Mouse (Mus musculus): ENCODE measurements around the gene Dhx15. TPM values are rescaled to one million over a fixed set of nuclear protein-coding genes. Genes with fewer than 3 reads are reported as not detected.

The Dhx15 gene
- polyA plus RNA-seq, 1 experiment from 2014 or later: 58.3 TPM

GRCm38 (mm10) chr5:52226677-52227076 is 36.4 kb upstream of the Dhx15 start:
- Histone ChIP-seq H3K4me2 (ENCODE audit: low read depth, low read length) (no peak overlapping the region), H3K9ac (ENCODE audit: low read depth, low read length) (no peak overlapping the region), H3K36me3 (ENCODE audit: control insufficient read depth, insufficient read depth) (no peaks in the 10 kb centered on the region), H3K9me3 (replicated peaks; ENCODE audit: control insufficient read depth, low read length) (no peaks in the 10 kb centered on the region), H3K27me3 (ENCODE audit: control insufficient read depth, insufficient read depth, low read depth, low read length) (no peaks in the 10 kb centered on the region), H3K27ac (ENCODE audit: low read length) (no peak overlapping the region), H3K4me3 (ENCODE audit: low read depth, low read length) (no peak overlapping the region), H3K4me1 (ENCODE audit: control insufficient read depth, low read depth, low read length) (no peaks in the 10 kb centered on the region)
- no peak for ATAC-seq (ENCODE audit: low read depth)
- WGBS (ENCODE audit: insufficient replicate concordance): 37% methylated on average over 3 of the region's 3 CpGs

GRCm38 (mm10) chr5:52221596-52221995 is 31.3 kb upstream of the Dhx15 start:
- ATAC-seq (ENCODE audit: low read depth): no peak
- 75% methylated on average over 5 of the region's 5 CpGs for WGBS (ENCODE audit: insufficient replicate concordance)
- Histone ChIP-seq H3K9ac (ENCODE audit: low read depth, low read length) (no peak overlapping the region), H3K4me2 (ENCODE audit: low read depth, low read length) (no peak overlapping the region), H3K4me3 (ENCODE audit: low read depth, low read length) (no peak overlapping the region), H3K9me3 (replicated peaks; ENCODE audit: control insufficient read depth, low read length) (no peaks in the 10 kb centered on the region), H3K27ac (ENCODE audit: low read length) (no peak overlapping the region), H3K27me3 (ENCODE audit: control insufficient read depth, insufficient read depth, low read depth, low read length) (no peaks in the 10 kb centered on the region), H3K4me1 (ENCODE audit: control insufficient read depth, low read depth, low read length) (no peaks in the 10 kb centered on the region), H3K36me3 (ENCODE audit: control insufficient read depth, insufficient read depth) (no peaks in the 10 kb centered on the region)

- Histone ChIP-seq H3K27me3 (ENCODE audit: control insufficient read depth, insufficient read depth, low read depth, low read length) (no peaks in the 10 kb centered on the region; the same call in 1 of the 2 replicates), H3K27ac (ENCODE audit: low read length) (no peak overlapping the region), H3K4me3 (ENCODE audit: low read depth, low read length) (no peak overlapping the region), H3K4me2 (ENCODE audit: low read depth, low read length) (no peak overlapping the region), H3K4me1 (ENCODE audit: control insufficient read depth, low read depth, low read length) (no peaks in the 10 kb centered on the region), H3K36me3 (ENCODE audit: control insufficient read depth, insufficient read depth) (no peaks in the 10 kb centered on the region), H3K9ac (ENCODE audit: low read depth, low read length) (no peak overlapping the region), H3K9me3 (replicated peaks; ENCODE audit: control insufficient read depth, low read length) (no peaks in the 10 kb centered on the region)
- WGBS (ENCODE audit: insufficient replicate concordance): 52% methylated on average over 14 of the region's 14 CpGs
- ATAC-seq (ENCODE audit: low read depth): no peak
Observed at GRCm38 (mm10) chr5:52220013-52220804, 29.9 kb upstream of the Dhx15 start.

GRCm38 (mm10) chr5:52218238-52218637 is 27.9 kb upstream of the Dhx15 start:
- Histone ChIP-seq H3K9me3 (replicated peaks; ENCODE audit: control insufficient read depth, low read length) (no peaks in the 10 kb centered on the region), H3K4me2 (ENCODE audit: low read depth, low read length) (no peak overlapping the region), H3K9ac (ENCODE audit: low read depth, low read length) (no peak overlapping the region), H3K4me1 (ENCODE audit: control insufficient read depth, low read depth, low read length) (no peaks in the 10 kb centered on the region; the same call in 1 of the 2 replicates), H3K27me3 (ENCODE audit: control insufficient read depth, insufficient read depth, low read depth, low read length) (no peaks in the 10 kb centered on the region; the same call in 1 of the 2 replicates), H3K27ac (ENCODE audit: low read length) (no peak overlapping the region), H3K4me3 (ENCODE audit: low read depth, low read length) (no peak overlapping the region), H3K36me3 (ENCODE audit: control insufficient read depth, insufficient read depth) (no peaks in the 10 kb centered on the region)
- ATAC-seq (ENCODE audit: low read depth): no peak
- 68% methylated on average over 6 of the region's 6 CpGs for WGBS (ENCODE audit: insufficient replicate concordance)

GRCm38 (mm10) chr5:52213143-52213900 is 23.0 kb upstream of the Dhx15 start:
- no peak overlapping the region for H3K27ac ChIP-seq (ENCODE audit: low read length)
- H3K36me3 ChIP-seq (ENCODE audit: control insufficient read depth, insufficient read depth): no peaks in the 10 kb centered on the region
- WGBS (ENCODE audit: insufficient replicate concordance): 32% methylated on average over 7 of the region's 7 CpGs
- no peaks in the 10 kb centered on the region; the same call in 1 of the 2 replicates for H3K27me3 ChIP-seq (ENCODE audit: control insufficient read depth, insufficient read depth, low read depth, low read length)
- H3K4me1 ChIP-seq (ENCODE audit: control insufficient read depth, low read depth, low read length): no peaks in the 10 kb centered on the region; the same call in 1 of the 2 replicates
- H3K9me3 ChIP-seq (replicated peaks; ENCODE audit: control insufficient read depth, low read length): no peaks in the 10 kb centered on the region
- H3K4me2 ChIP-seq (ENCODE audit: low read depth, low read length): no peak overlapping the region
- H3K4me3 ChIP-seq (ENCODE audit: low read depth, low read length): no peak overlapping the region
- ATAC-seq (ENCODE audit: low read depth): peak; percentile 71
- no peak overlapping the region for H3K9ac ChIP-seq (ENCODE audit: low read depth, low read length)

GRCm38 (mm10) chr5:52191180-52191468 is 810 bp upstream of the Dhx15 start:
- Histone ChIP-seq H3K4me3 (ENCODE audit: low read depth, low read length) (peak overlapping the region; percentile 97), H3K9me3 (replicated peaks; ENCODE audit: control insufficient read depth, low read length) (no peaks in the 10 kb centered on the region), H3K4me1 (ENCODE audit: control insufficient read depth, low read depth, low read length) (peaks cover 14% of the 10 kb centered on the region), H3K4me2 (ENCODE audit: low read depth, low read length) (peak overlapping the region; percentile 87), H3K27ac (ENCODE audit: low read length) (peak overlapping the region; percentile 76), H3K27me3 (ENCODE audit: control insufficient read depth, insufficient read depth, low read depth, low read length) (no peaks in the 10 kb centered on the region), H3K36me3 (ENCODE audit: control insufficient read depth, insufficient read depth) (no peaks in the 10 kb centered on the region), H3K9ac (ENCODE audit: low read depth, low read length) (peak overlapping the region; percentile 46)
- peak; percentile 4; the same call in 1 of the 2 replicates for ATAC-seq (ENCODE audit: low read depth)
- WGBS (ENCODE audit: insufficient replicate concordance): 28% methylated on average over 1 of the region's 1 CpGs

- peak overlapping the region; percentile 97 for H3K4me3 ChIP-seq (ENCODE audit: low read depth, low read length)
- peak overlapping the region; percentile 88 for H3K4me2 ChIP-seq (ENCODE audit: low read depth, low read length)
- H3K9ac ChIP-seq (ENCODE audit: low read depth, low read length): peak overlapping the region; percentile 98
- H3K36me3 ChIP-seq (ENCODE audit: control insufficient read depth, insufficient read depth): no peaks in the 10 kb centered on the region
- no peaks in the 10 kb centered on the region for H3K27me3 ChIP-seq (ENCODE audit: control insufficient read depth, insufficient read depth, low read depth, low read length)
- peak; percentile 52 for ATAC-seq (ENCODE audit: low read depth)
- H3K27ac ChIP-seq (ENCODE audit: low read length): peak overlapping the region; percentile 89
- H3K4me1 ChIP-seq (ENCODE audit: control insufficient read depth, low read depth, low read length): peaks cover 14% of the 10 kb centered on the region
- WGBS (ENCODE audit: insufficient replicate concordance): under 1% methylated on average over 56 of the region's 63 CpGs
- no peaks in the 10 kb centered on the region for H3K9me3 ChIP-seq (replicated peaks; ENCODE audit: control insufficient read depth, low read length)
Observed at GRCm38 (mm10) chr5:52189664-52190365, 499 bp downstream of the Dhx15 start.

GRCm38 (mm10) chr5:52188206-52188605 is 2.1 kb downstream of the Dhx15 start:
- peaks cover 14% of the 10 kb centered on the region for H3K4me1 ChIP-seq (ENCODE audit: control insufficient read depth, low read depth, low read length)
- no peaks in the 10 kb centered on the region for H3K9me3 ChIP-seq (replicated peaks; ENCODE audit: control insufficient read depth, low read length)
- WGBS (ENCODE audit: insufficient replicate concordance): 5% methylated on average over 3 of the region's 3 CpGs
- 0 out of 2 replicates have a peak overlapping the region, but pooled peaks have one; percentile 12 for H3K9ac ChIP-seq (ENCODE audit: low read depth, low read length)
- H3K36me3 ChIP-seq (ENCODE audit: control insufficient read depth, insufficient read depth): peaks cover 3% of the 10 kb centered on the region
- H3K4me3 ChIP-seq (ENCODE audit: low read depth, low read length): peak overlapping the region; percentile 97
- ATAC-seq (ENCODE audit: low read depth): no peak
- no peaks in the 10 kb centered on the region for H3K27me3 ChIP-seq (ENCODE audit: control insufficient read depth, insufficient read depth, low read depth, low read length)
- H3K27ac ChIP-seq (ENCODE audit: low read length): no peak overlapping the region
- H3K4me2 ChIP-seq (ENCODE audit: low read depth, low read length): peak overlapping the region; percentile 88

Data from liver, embryonic 16.5 days (tissue).